Mouse (Mus musculus): ENCODE data around the gene Atg5. TPM values are rescaled to one million over a fixed set of nuclear protein-coding genes. Genes with fewer than 3 reads are reported as not detected.
A peak's percentile ranks its signal among the peaks of the same experiment; 100 is the strongest.

The Atg5 gene
- polyA plus RNA-seq, 1 experiment from 2014 or later, result 39.2 TPM

GRCm38 (mm10) chr10:44285935-44286334 lies 17.8 kb downstream of the Atg5 start:
- WGBS, result 65% methylated on average over 4 of the region's 4 CpGs
- no peak for ATAC-seq
- H3K9me3 ChIP-seq (ENCODE audit: low read length), result no peaks in the 10 kb centered on the region

DNA sequence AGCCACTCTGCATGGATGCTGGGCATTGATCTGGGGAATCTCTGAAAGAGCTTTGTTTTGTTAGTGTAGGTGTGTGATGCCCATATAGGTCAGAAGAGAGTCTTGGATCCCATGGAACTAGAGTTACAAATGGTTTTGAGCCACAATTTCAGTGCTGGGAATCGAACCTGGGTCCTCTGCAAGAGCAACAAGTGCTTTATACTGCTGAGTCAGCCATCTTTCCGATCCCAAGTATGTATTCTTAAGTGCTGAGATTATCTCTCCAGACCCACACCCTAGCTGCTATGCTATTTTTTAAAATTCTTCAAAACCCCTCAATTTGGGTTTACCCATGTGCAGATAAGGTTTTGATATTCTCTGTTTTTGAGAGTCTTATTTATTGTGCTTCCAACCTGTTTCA lies 22.7 kb downstream of the Atg5 start:
- Histone ChIP-seq H3K27ac (ENCODE audit: low read length) (no peak overlapping the region), H3K9ac (replicated peaks; ENCODE audit: low read depth) (no peak overlapping the region), H3K36me3 (ENCODE audit: insufficient read depth, low read length) (peaks cover 11% of the 10 kb centered on the region; the same call in 1 of the 2 replicates), H3K4me1 (ENCODE audit: insufficient read depth, low read depth, low read length) (no peaks in the 10 kb centered on the region), H3K4me3 (ENCODE audit: low read depth, low read length) (no peak overlapping the region), H3K27me3 (replicated peaks; ENCODE audit: insufficient read depth, low read length) (no peaks in the 10 kb centered on the region), H3K9me3 (ENCODE audit: low read length) (no peaks in the 10 kb centered on the region), H3K4me2 (replicated peaks; ENCODE audit: low read depth, low read length) (no peak overlapping the region)
- DNase-seq (ENCODE audit: low spot score) (no peak), ATAC-seq (no peak)
- no peak for TF ChIP-seq EP300 (IDR thresholded peaks at IDR 0.05)
- TF ChIP-seq CTCF (IDR thresholded peaks at IDR 0.05), result no peak
- 87% methylated on average over 2 of the region's 2 CpGs for WGBS

More at GRCm38 (mm10) chr10:44285935-44286334, 17.8 kb downstream of the Atg5 start:
- H3K27ac ChIP-seq (ENCODE audit: low read length), result no peak overlapping the region
- no peak overlapping the region for H3K9ac ChIP-seq (replicated peaks; ENCODE audit: low read depth)
- H3K4me3 ChIP-seq (ENCODE audit: low read depth, low read length), result no peak overlapping the region
- no peaks in the 10 kb centered on the region for H3K27me3 ChIP-seq (replicated peaks; ENCODE audit: insufficient read depth, low read length)
- TF ChIP-seq EP300 (IDR thresholded peaks at IDR 0.05) (no peak), CTCF (IDR thresholded peaks at IDR 0.05) (no peak)
- no peaks in the 10 kb centered on the region; the same call in 1 of the 2 replicates for H3K4me1 ChIP-seq (ENCODE audit: insufficient read depth, low read depth, low read length)
- DNase-seq (ENCODE audit: low spot score), result no peak
- no peak overlapping the region for H3K4me2 ChIP-seq (replicated peaks; ENCODE audit: low read depth, low read length)
- peaks cover 11% of the 10 kb centered on the region; the same call in 1 of the 2 replicates for H3K36me3 ChIP-seq (ENCODE audit: insufficient read depth, low read length)

GRCm38 (mm10) chr10:44292205-44292604 lies 24.0 kb downstream of the Atg5 start:
- TF ChIP-seq CTCF (IDR thresholded peaks at IDR 0.05), result peak; percentile 80
- no peak for TF ChIP-seq EP300 (IDR thresholded peaks at IDR 0.05)
- ATAC-seq, result no peak
- Histone ChIP-seq H3K4me1 (ENCODE audit: insufficient read depth, low read depth, low read length) (no peaks in the 10 kb centered on the region), H3K4me3 (ENCODE audit: low read depth, low read length) (no peak overlapping the region), H3K27ac (ENCODE audit: low read length) (no peak overlapping the region), H3K4me2 (replicated peaks; ENCODE audit: low read depth, low read length) (no peak overlapping the region), H3K9me3 (ENCODE audit: low read length) (no peaks in the 10 kb centered on the region), H3K27me3 (replicated peaks; ENCODE audit: insufficient read depth, low read length) (no peaks in the 10 kb centered on the region), H3K9ac (replicated peaks; ENCODE audit: low read depth) (no peak overlapping the region), H3K36me3 (ENCODE audit: insufficient read depth, low read length) (0 out of 2 replicates have a peak, but pooled peaks cover 4% of the 10 kb centered on the region)
- DNase-seq (ENCODE audit: low spot score), result peak; percentile 78
- WGBS, result 27% methylated on average over 3 of the region's 3 CpGs

GRCm38 (mm10) chr10:44299165-44299564 lies 31.0 kb downstream of the Atg5 start:
- H3K9ac ChIP-seq (replicated peaks; ENCODE audit: low read depth), result no peak overlapping the region
- WGBS, result 65% methylated on average over 9 of the region's 9 CpGs
- DNase-seq (ENCODE audit: low spot score), result peak; percentile 62
- no peaks in the 10 kb centered on the region for H3K27me3 ChIP-seq (replicated peaks; ENCODE audit: insufficient read depth, low read length)
- H3K27ac ChIP-seq (ENCODE audit: low read length), result no peak overlapping the region
- H3K36me3 ChIP-seq (ENCODE audit: insufficient read depth, low read length), result no peaks in the 10 kb centered on the region
- H3K9me3 ChIP-seq (ENCODE audit: low read length), result no peaks in the 10 kb centered on the region
- no peaks in the 10 kb centered on the region for H3K4me1 ChIP-seq (ENCODE audit: insufficient read depth, low read depth, low read length)
- TF ChIP-seq EP300 (IDR thresholded peaks at IDR 0.05) (no peak), CTCF (IDR thresholded peaks at IDR 0.05) (0 out of 2 replicates have a peak, but pooled peaks have one; percentile 2)
- no peak overlapping the region for H3K4me2 ChIP-seq (replicated peaks; ENCODE audit: low read depth, low read length)
- ATAC-seq, result peak; percentile 68
- H3K4me3 ChIP-seq (ENCODE audit: low read depth, low read length), result no peak overlapping the region

DNA sequence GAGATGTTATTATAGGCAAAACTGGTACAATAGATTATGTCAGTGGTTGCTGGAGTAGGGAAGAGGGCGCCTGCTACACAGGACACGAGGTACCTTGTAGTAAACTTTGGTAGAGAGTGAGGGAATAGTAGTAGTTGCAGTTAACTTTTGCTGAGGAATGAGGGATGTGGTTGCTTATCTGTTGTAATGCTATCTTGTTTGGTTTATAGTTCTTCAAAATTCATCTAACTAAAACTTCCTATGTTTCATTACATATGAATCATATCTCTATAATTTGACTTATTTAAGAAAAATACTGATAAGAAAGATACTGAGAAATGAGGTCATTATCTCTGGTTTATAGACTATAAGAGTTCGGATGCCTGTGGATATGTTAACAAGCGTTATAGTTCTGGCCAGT lies 31.9 kb downstream of the Atg5 start:
- no peak overlapping the region for H3K4me3 ChIP-seq (ENCODE audit: low read depth, low read length)
- H3K36me3 ChIP-seq (ENCODE audit: insufficient read depth, low read length), result no peaks in the 10 kb centered on the region
- H3K4me2 ChIP-seq (replicated peaks; ENCODE audit: low read depth, low read length), result no peak overlapping the region
- H3K9ac ChIP-seq (replicated peaks; ENCODE audit: low read depth), result no peak overlapping the region
- ATAC-seq (no peak), DNase-seq (ENCODE audit: low spot score) (no peak)
- no peaks in the 10 kb centered on the region for H3K27me3 ChIP-seq (replicated peaks; ENCODE audit: insufficient read depth, low read length)
- 84% methylated on average over 4 of the region's 4 CpGs for WGBS
- no peaks in the 10 kb centered on the region for H3K9me3 ChIP-seq (ENCODE audit: low read length)
- no peak overlapping the region for H3K27ac ChIP-seq (ENCODE audit: low read length)
- TF ChIP-seq CTCF (IDR thresholded peaks at IDR 0.05) (no peak), EP300 (IDR thresholded peaks at IDR 0.05) (no peak)
- H3K4me1 ChIP-seq (ENCODE audit: insufficient read depth, low read depth, low read length), result no peaks in the 10 kb centered on the region

DNA sequence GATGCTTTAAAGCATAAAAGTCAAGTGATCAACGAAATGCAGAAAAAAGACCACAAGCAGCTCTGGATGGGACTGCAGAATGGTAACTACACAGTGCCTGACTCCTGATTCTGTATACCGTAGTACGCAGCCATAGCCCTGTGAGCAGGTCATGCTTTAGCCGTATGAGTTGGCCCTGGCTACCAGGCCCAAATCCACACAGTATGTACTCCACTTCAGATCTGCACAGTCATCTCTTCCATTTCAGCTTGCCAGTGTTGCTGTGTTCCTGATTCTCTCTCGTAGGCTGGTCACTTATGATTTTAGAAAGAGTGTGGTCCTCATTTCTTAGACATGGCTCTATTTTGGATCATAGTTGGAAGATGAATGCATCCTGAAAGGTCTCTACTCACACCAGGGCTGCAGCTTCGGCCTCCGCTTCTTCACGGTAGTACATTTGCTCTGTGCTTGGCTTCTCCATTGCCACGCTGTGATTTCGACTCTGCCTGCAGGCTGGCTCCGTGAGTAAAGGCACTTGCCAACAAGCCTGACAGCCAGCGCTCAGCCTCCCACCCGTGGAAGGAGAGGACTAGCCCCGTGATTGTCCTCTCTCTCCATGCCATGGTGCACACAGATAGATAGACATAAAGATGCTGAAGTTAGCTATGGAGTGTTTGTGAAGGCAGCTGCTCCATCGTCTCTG lies 35.6 kb downstream of the Atg5 start:
- no peaks in the 10 kb centered on the region for H3K4me1 ChIP-seq (ENCODE audit: insufficient read depth, low read depth, low read length)
- no peaks in the 10 kb centered on the region for H3K36me3 ChIP-seq (ENCODE audit: insufficient read depth, low read length)
- WGBS, result 88% methylated on average over 15 of the region's 15 CpGs
- ATAC-seq (no peak), DNase-seq (ENCODE audit: low spot score) (no peak)
- H3K27me3 ChIP-seq (replicated peaks; ENCODE audit: insufficient read depth, low read length), result no peaks in the 10 kb centered on the region
- no peaks in the 10 kb centered on the region for H3K9me3 ChIP-seq (ENCODE audit: low read length)
- no peak overlapping the region for H3K4me2 ChIP-seq (replicated peaks; ENCODE audit: low read depth, low read length)
- H3K9ac ChIP-seq (replicated peaks; ENCODE audit: low read depth), result no peak overlapping the region
- no peak overlapping the region for H3K27ac ChIP-seq (ENCODE audit: low read length)
- no peak for TF ChIP-seq EP300 (IDR thresholded peaks at IDR 0.05)
- TF ChIP-seq CTCF (IDR thresholded peaks at IDR 0.05), result no peak
- H3K4me3 ChIP-seq (ENCODE audit: low read depth, low read length), result no peak overlapping the region

Measured in lung, postnatal 0 days (tissue).